Mouse (Mus musculus): ENCODE measurements around the gene Cdc42ep2. TPM values are rescaled to one million over a fixed set of nuclear protein-coding genes. Genes with fewer than 3 reads are reported as not detected.

Gene Cdc42ep2
- 15.6 and 17.1 TPM in 2 replicates for polyA plus RNA-seq (2015; fragmentation: Nextera tagmentation; extraction: Ambion mirVana)

DNA sequence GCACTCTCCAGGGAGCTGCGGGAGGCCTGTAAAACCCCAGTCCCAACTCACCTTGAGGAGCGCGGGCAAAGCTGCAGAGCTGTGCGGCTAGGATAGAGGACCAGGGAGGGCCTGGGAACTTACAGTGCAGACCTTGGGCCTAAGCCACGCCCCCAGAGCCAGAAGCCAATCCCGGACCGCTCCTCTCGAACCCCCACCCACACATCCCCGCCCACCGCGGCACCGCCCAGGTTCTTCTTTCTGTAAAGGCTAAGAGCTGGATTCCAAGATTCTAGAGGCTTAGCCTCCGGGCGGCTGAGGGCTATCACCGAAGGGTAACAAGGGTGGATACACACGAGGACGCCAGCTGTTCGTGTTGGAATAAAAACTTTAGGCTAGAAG is at the start of gene Cdc42ep2:
Cdc42ep2 (minus strand) TSS at position 104 of the 381 bp plus-strand sequence.
- ATAC-seq (ENCODE audit: low read depth) = peak; percentile 94
- H3K4me1 ChIP-seq (replicated peaks; ENCODE audit: control insufficient read depth, insufficient read depth, low read length) = peaks cover 41% of the 10 kb centered on the region
- under 1% methylated on average over 18 of the region's 18 CpGs for WGBS

DNA sequence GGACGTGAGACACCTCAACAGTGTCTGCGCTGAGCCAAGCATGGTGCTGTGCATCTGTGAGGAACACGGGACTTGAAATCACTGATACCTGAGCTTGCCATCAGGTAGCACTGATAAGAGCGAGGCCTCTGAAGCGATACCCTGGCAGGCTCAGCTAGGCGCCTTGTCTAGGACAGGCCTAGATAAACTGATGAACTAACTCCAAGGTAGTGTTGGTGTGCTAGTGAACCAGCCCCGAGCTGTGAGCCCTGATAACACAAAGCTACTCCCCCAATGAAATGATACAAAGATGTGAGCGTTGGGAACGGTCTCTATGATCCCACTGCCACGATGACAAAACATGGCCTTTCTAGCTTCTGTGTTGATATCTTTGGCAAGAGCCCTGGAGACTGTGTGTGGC is 43.0 kb upstream of the Cdc42ep2 start:
- no peak for ATAC-seq (ENCODE audit: low read depth)
- no peak overlapping the region for H3K4me2 ChIP-seq (ENCODE audit: low read depth, low read length)
- no peaks in the 10 kb centered on the region for H3K27me3 ChIP-seq (ENCODE audit: control insufficient read depth, insufficient read depth, low read depth, low read length)
- H3K4me3 ChIP-seq (ENCODE audit: low read length) = no peak overlapping the region
- H3K27ac ChIP-seq (ENCODE audit: low read length) = no peak overlapping the region
- no peaks in the 10 kb centered on the region for H3K9me3 ChIP-seq (ENCODE audit: control insufficient read depth, low read length)
- 73% methylated on average over 10 of the region's 10 CpGs for WGBS
- no peak overlapping the region for H3K9ac ChIP-seq (ENCODE audit: low read length)
- peaks cover 12% of the 10 kb centered on the region for H3K4me1 ChIP-seq (replicated peaks; ENCODE audit: control insufficient read depth, insufficient read depth, low read length)
- no peaks in the 10 kb centered on the region for H3K36me3 ChIP-seq (ENCODE audit: control insufficient read depth, insufficient read depth, low read length)

More for the DNA sequence above, at the start of gene Cdc42ep2:
- peak within 1 kb of the TSS; percentile 94 for H3K27ac ChIP-seq (ENCODE audit: low read length)
- no peaks in the 10 kb centered on the region for H3K27me3 ChIP-seq (ENCODE audit: control insufficient read depth, insufficient read depth, low read depth, low read length)
- no peaks in the 10 kb centered on the region for H3K36me3 ChIP-seq (ENCODE audit: control insufficient read depth, insufficient read depth, low read length)
- H3K4me3 ChIP-seq (ENCODE audit: low read length) = peak within 1 kb of the TSS; percentile 73
- H3K9me3 ChIP-seq (ENCODE audit: control insufficient read depth, low read length) = no peaks in the 10 kb centered on the region
- peak within 1 kb of the TSS; percentile 75 for H3K9ac ChIP-seq (ENCODE audit: low read length)
- peak within 1 kb of the TSS; percentile 77 for H3K4me2 ChIP-seq (ENCODE audit: low read depth, low read length)

DNA sequence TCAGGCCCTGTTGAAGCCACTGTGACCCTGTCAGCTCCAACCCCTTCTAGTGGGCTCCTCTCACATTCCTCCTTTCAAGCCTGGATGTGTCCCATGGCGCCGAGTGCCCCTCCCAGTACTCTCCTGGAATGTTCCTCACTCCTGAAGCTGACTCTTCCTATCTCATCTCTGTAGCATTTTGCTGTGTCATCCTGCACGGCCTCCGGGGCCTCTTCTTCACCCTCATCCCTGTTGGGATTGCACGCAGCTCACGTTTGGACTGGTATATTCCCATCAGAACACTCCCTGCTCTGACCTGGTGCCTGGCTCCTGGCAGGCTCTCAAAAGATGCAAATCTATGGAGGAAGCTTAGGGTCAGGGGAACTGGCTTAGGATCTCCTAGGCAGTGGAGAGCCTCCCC is 42.2 kb upstream of the Cdc42ep2 start:
- H3K27me3 ChIP-seq (ENCODE audit: control insufficient read depth, insufficient read depth, low read depth, low read length) = no peaks in the 10 kb centered on the region
- no peaks in the 10 kb centered on the region for H3K36me3 ChIP-seq (ENCODE audit: control insufficient read depth, insufficient read depth, low read length)
- H3K9me3 ChIP-seq (ENCODE audit: control insufficient read depth, low read length) = no peaks in the 10 kb centered on the region
- no peak overlapping the region for H3K4me2 ChIP-seq (ENCODE audit: low read depth, low read length)
- WGBS = 54% methylated on average over 6 of the region's 6 CpGs
- peaks cover 17% of the 10 kb centered on the region for H3K4me1 ChIP-seq (replicated peaks; ENCODE audit: control insufficient read depth, insufficient read depth, low read length)
- no peak overlapping the region for H3K27ac ChIP-seq (ENCODE audit: low read length)
- no peak for ATAC-seq (ENCODE audit: low read depth)
- H3K4me3 ChIP-seq (ENCODE audit: low read length) = no peak overlapping the region
- no peak overlapping the region for H3K9ac ChIP-seq (ENCODE audit: low read length)

DNA sequence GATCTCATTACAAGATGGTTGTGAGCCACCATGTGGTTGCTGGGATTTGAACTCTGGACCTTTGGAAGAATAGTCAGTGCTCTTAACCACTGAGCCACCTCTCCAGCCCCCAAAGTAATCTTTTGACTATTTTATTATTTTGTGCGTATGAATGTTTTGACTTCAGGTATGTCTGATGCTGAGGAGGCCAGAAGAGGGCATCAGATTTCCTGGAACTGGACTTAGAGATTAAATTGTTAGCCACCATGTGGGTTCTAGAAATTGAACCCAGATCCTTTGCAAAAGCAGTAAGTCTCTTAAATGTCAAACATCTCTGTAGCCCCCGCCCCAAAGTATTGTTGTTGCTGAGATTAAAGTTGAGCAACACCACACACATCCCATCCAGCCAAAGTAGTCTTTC is 41.3 kb upstream of the Cdc42ep2 start:
- 89% methylated on average over 2 of the region's 2 CpGs for WGBS
- no peak overlapping the region for H3K4me2 ChIP-seq (ENCODE audit: low read depth, low read length)
- no peak overlapping the region for H3K9ac ChIP-seq (ENCODE audit: low read length)
- H3K27ac ChIP-seq (ENCODE audit: low read length) = no peak overlapping the region
- no peaks in the 10 kb centered on the region for H3K36me3 ChIP-seq (ENCODE audit: control insufficient read depth, insufficient read depth, low read length)
- no peaks in the 10 kb centered on the region for H3K9me3 ChIP-seq (ENCODE audit: control insufficient read depth, low read length)
- ATAC-seq (ENCODE audit: low read depth) = no peak
- no peaks in the 10 kb centered on the region for H3K27me3 ChIP-seq (ENCODE audit: control insufficient read depth, insufficient read depth, low read depth, low read length)
- H3K4me1 ChIP-seq (replicated peaks; ENCODE audit: control insufficient read depth, insufficient read depth, low read length) = peaks cover 17% of the 10 kb centered on the region
- H3K4me3 ChIP-seq (ENCODE audit: low read length) = no peak overlapping the region

DNA sequence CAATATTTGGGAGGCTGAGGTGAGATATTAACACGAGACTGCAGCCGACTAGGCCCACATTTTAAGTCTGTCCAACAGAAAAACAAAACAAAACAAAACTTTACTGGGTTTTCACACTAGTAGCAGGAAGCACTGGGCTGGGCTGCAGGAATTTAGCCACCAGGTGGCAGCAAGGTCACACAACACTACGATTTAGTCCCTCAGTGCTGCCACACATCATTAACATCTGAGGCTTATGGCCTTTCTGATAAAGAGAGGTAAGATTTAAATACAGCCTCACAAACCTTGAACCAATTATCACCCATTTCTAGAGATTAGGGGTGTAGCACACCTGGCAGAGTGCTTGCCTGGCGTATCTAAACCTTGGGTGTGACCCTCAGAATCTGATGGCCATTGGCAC is 40.7 kb upstream of the Cdc42ep2 start:
- Histone ChIP-seq H3K4me3 (ENCODE audit: low read length) (no peak overlapping the region), H3K36me3 (ENCODE audit: control insufficient read depth, insufficient read depth, low read length) (no peaks in the 10 kb centered on the region), H3K4me2 (ENCODE audit: low read depth, low read length) (no peak overlapping the region), H3K27me3 (ENCODE audit: control insufficient read depth, insufficient read depth, low read depth, low read length) (no peaks in the 10 kb centered on the region), H3K4me1 (replicated peaks; ENCODE audit: control insufficient read depth, insufficient read depth, low read length) (peaks cover 17% of the 10 kb centered on the region), H3K9me3 (ENCODE audit: control insufficient read depth, low read length) (no peaks in the 10 kb centered on the region), H3K9ac (ENCODE audit: low read length) (no peak overlapping the region), H3K27ac (ENCODE audit: low read length) (no peak overlapping the region)
- peak; percentile 48; the same call in 1 of the 2 replicates for ATAC-seq (ENCODE audit: low read depth)
- WGBS = 1% methylated on average over 4 of the region's 4 CpGs

DNA sequence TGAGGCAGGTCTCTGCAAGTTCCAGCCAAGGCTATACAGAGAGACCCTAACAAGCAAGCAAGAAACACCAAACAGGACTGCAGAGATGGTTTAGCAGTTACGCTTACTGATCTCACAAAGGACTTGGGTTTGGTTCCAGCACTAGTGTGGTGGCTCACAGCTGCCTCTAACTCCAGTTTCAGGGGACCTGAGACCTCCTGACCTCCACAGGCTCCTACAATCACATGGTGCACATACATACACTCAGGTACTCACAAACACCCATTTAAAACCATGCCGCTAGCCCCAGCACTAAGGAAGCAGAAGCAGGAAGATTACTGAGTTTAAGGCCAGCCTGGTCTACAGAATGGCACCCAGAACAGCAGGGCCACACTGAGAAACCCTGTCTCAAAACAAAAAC is 40.2 kb upstream of the Cdc42ep2 start:
- no peaks in the 10 kb centered on the region for H3K27me3 ChIP-seq (ENCODE audit: control insufficient read depth, insufficient read depth, low read depth, low read length)
- no peaks in the 10 kb centered on the region for H3K36me3 ChIP-seq (ENCODE audit: control insufficient read depth, insufficient read depth, low read length)
- peak overlapping the region; percentile 73 for H3K4me3 ChIP-seq (ENCODE audit: low read length)
- H3K4me2 ChIP-seq (ENCODE audit: low read depth, low read length) = peak overlapping the region; percentile 79
- H3K4me1 ChIP-seq (replicated peaks; ENCODE audit: control insufficient read depth, insufficient read depth, low read length) = peaks cover 17% of the 10 kb centered on the region
- no peak overlapping the region for H3K27ac ChIP-seq (ENCODE audit: low read length)
- 80% methylated on average over 2 of the region's 2 CpGs for WGBS
- no peaks in the 10 kb centered on the region for H3K9me3 ChIP-seq (ENCODE audit: control insufficient read depth, low read length)
- H3K9ac ChIP-seq (ENCODE audit: low read length) = no peak overlapping the region
- no peak for ATAC-seq (ENCODE audit: low read depth)

DNA sequence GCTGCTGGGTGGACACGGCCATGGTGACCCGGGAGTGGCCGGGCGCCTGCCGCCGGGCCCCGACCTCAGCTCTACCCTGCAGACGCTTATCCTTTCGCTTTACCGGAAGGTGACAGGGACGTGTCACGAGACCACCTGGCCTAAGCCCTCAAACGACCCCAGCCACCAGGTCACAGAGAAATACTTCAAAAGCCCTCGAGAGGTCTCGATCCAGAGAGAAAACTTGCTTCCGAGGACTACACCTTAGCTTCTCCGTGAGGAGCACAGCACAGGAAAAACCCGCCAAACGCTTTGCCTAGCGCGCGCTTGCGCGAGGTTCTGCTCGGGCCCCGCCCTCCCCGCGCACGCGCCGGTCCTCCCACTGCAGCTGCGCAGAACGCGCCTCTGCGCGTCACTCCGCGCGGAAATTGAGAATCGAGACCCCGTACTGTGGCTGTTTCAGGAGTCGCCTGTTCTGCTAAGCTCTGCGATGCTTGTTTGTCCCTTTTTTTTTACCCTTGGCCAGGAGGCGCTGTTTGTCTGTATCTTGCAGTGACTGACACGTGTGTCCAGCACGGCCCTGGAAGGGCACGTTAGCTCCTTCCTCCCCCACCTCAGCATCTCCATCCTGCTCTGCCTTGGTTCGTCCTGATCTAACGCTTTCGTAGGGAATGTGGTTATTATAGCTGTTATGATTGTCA is 39.4 kb upstream of the Cdc42ep2 start, which contains the start of gene Pola2:
Pola2 (minus strand) TSS at position 320 of the 680 bp plus-strand sequence.
- under 1% methylated on average over 50 of the region's 50 CpGs for WGBS
- H3K9me3 ChIP-seq (ENCODE audit: control insufficient read depth, low read length) = no peaks in the 10 kb centered on the region
- H3K27me3 ChIP-seq (ENCODE audit: control insufficient read depth, insufficient read depth, low read depth, low read length) = no peaks in the 10 kb centered on the region
- peak within 1 kb of the TSS; percentile 73 for H3K4me3 ChIP-seq (ENCODE audit: low read length)
- peak within 1 kb of the TSS; percentile 83 for H3K9ac ChIP-seq (ENCODE audit: low read length)
- peaks cover 17% of the 10 kb centered on the region for H3K4me1 ChIP-seq (replicated peaks; ENCODE audit: control insufficient read depth, insufficient read depth, low read length)
- ATAC-seq (ENCODE audit: low read depth) = peak; percentile 92
- H3K4me2 ChIP-seq (ENCODE audit: low read depth, low read length) = peak within 1 kb of the TSS; percentile 79
- H3K27ac ChIP-seq (ENCODE audit: low read length) = peak within 1 kb of the TSS; percentile 66
- no peaks in the 10 kb centered on the region for H3K36me3 ChIP-seq (ENCODE audit: control insufficient read depth, insufficient read depth, low read length)

DNA sequence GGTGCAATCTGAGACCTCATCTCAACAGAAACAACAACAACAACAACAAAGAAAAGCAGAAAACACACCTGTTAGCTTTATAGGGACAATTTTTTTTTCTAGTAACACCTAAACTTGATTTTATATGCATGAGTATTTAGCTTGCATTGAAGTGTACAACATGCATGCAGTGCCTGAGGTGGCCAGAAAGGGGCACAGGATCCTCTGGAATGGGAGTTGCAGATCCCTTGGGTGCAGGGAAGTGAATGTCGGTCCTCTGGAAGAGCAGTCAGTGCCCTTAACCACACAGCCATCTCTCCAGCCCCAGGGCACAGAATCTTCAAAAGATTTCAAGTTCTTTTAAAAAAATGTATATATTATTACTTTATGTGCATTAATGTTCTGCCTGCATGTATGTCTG is 38.0 kb upstream of the Cdc42ep2 start:
- Histone ChIP-seq H3K4me1 (replicated peaks; ENCODE audit: control insufficient read depth, insufficient read depth, low read length) (peaks cover 17% of the 10 kb centered on the region), H3K9me3 (ENCODE audit: control insufficient read depth, low read length) (no peaks in the 10 kb centered on the region), H3K4me3 (ENCODE audit: low read length) (peak overlapping the region; percentile 73), H3K36me3 (ENCODE audit: control insufficient read depth, insufficient read depth, low read length) (no peaks in the 10 kb centered on the region), H3K27ac (ENCODE audit: low read length) (no peak overlapping the region), H3K4me2 (ENCODE audit: low read depth, low read length) (peak overlapping the region; percentile 79), H3K27me3 (ENCODE audit: control insufficient read depth, insufficient read depth, low read depth, low read length) (no peaks in the 10 kb centered on the region), H3K9ac (ENCODE audit: low read length) (no peak overlapping the region; the same call in 1 of the 2 replicates)
- 0% methylated on average over 1 of the region's 1 CpGs for WGBS
- no peak for ATAC-seq (ENCODE audit: low read depth)

DNA sequence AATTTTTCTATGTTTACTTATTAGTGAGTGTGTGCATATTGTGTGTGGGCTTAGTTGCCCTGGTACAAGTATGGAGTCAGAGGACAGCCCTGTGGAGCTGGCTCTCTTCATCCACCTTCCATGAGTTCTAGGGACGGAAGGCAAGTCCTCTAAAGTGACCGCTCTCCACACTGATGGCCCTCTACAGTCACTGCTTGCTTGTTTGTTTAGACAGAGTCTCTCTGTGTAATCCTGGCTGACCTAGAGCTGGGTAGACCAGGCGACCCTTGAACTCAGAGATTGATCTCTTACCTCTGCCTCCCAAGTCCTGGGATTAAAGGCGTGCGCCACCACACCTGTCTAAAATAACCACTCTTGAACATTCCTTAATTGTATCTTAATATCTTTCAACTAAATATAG is 32.8 kb upstream of the Cdc42ep2 start:
- no peak overlapping the region for H3K4me3 ChIP-seq (ENCODE audit: low read length)
- H3K9me3 ChIP-seq (ENCODE audit: control insufficient read depth, low read length) = no peaks in the 10 kb centered on the region
- no peak overlapping the region for H3K4me2 ChIP-seq (ENCODE audit: low read depth, low read length)
- ATAC-seq (ENCODE audit: low read depth) = no peak
- peaks cover 16% of the 10 kb centered on the region for H3K4me1 ChIP-seq (replicated peaks; ENCODE audit: control insufficient read depth, insufficient read depth, low read length)
- no peak overlapping the region for H3K9ac ChIP-seq (ENCODE audit: low read length)
- no peaks in the 10 kb centered on the region for H3K27me3 ChIP-seq (ENCODE audit: control insufficient read depth, insufficient read depth, low read depth, low read length)
- WGBS = 84% methylated on average over 5 of the region's 5 CpGs
- H3K27ac ChIP-seq (ENCODE audit: low read length) = no peak overlapping the region
- peaks cover 12% of the 10 kb centered on the region for H3K36me3 ChIP-seq (ENCODE audit: control insufficient read depth, insufficient read depth, low read length)
